Mouse (Mus musculus) C2C12 (cell line): Measurements from ENCODE around the gene Zfhx3.

ENCODE experiments used
- CEBPB ChIP-seq: IDR thresholded peaks from one replicate; pipeline ENCODE4 v1.6.1; 2011; ENCODE audit warnings: low read depth, mild to moderate bottlenecking, control low read depth, moderate library complexity
- CTCF ChIP-seq: IDR thresholded peaks from one replicate; pipeline ENCODE4 v1.5.1; 2011; ENCODE audit not compliant: control insufficient read depth, insufficient read depth, insufficient read length
- MAX ChIP-seq: IDR thresholded peaks from one replicate; pipeline ENCODE4 v1.6.1; 2011; ENCODE audit warnings: mild to moderate bottlenecking, control low read depth

DNA sequence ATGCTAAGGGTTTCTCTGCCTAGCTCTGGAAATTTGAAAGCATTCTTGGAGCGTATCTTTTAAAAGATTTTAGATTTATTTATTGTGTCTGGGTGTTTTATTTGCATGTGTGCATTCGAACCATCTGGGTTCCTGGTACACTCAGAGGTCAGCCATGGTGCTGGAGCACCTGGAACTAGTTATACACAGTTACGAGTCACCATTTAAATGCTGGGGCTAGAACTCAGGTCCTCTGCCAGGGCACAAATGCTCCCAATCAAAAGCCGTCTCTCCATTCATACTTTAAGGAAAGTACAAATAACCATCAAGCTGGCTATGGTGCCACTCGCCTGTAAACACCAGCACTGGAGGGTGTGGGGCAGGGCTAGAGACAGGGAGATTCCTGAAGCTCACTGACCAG lies 1047.4 kb downstream of the Zfhx3 start:
- TF ChIP-seq CTCF (no peak), CEBPB (no peak), MAX (no peak)
